Mouse (Mus musculus) forebrain, embryonic 11.5 days (tissue): Measurements from ENCODE around the gene Fbxo47. TPM values are rescaled to one million over a fixed set of nuclear protein-coding genes. Genes with fewer than 3 reads are reported as not detected.

Experiments
- ATAC-seq: fragments of 200-750 bp; cut with Nextera tagmentation; replicated peaks from 2 replicates; pipeline ENCODE4 v1.8.0; 2017; ENCODE audit warnings: moderate TSS enrichment; ENCODE audit not compliant: low FRiP score
- DNase-seq: peaks from one replicate; pipeline ENCODE4 v3.0.0-alpha.2; 2017; ENCODE audit warnings: low spot score
- H3K27ac ChIP-seq: fragments of 300-500 bp; sonication (generic); 2 replicates; pipeline ENCODE4 v1.5.1; 2014; ENCODE audit warnings: low read depth, low read length
- H3K27me3 ChIP-seq: fragments of 300-500 bp; sonication (generic); 2 replicates; pipeline ENCODE4 v1.6.1; 2014; ENCODE audit warnings: mild to moderate bottlenecking, low read length, mixed read lengths; ENCODE audit not compliant: control insufficient read depth, insufficient read depth
- H3K36me3 ChIP-seq: fragments of 300-500 bp; sonication (generic); 2 replicates; pipeline ENCODE4 v1.6.1; 2014; ENCODE audit warnings: mild to moderate bottlenecking, low read length, moderate library complexity, mixed read lengths; ENCODE audit not compliant: control insufficient read depth, insufficient read depth
- H3K4me1 ChIP-seq: fragments of 300-500 bp; sonication (generic); replicated peaks from 2 replicates; pipeline ENCODE4 v1.6.1; 2014; ENCODE audit warnings: low read length, mixed read lengths; ENCODE audit not compliant: control insufficient read depth, insufficient read depth
- H3K4me2 ChIP-seq: fragments of 300-500 bp; sonication (generic); 2 replicates; pipeline ENCODE4 v1.6.1; 2014; ENCODE audit warnings: low read depth, mild to moderate bottlenecking, low read length, moderate library complexity, mixed read lengths; ENCODE audit not compliant: severe bottlenecking
- H3K4me3 ChIP-seq: fragments of 300-500 bp; sonication (generic); 2 replicates; pipeline ENCODE4 v1.5.1; 2014; ENCODE audit warnings: low read depth, low read length
- H3K9ac ChIP-seq: fragments of 300-500 bp; sonication (generic); 2 replicates; pipeline ENCODE4 v1.6.1; 2014; ENCODE audit warnings: low read length
- H3K9me3 ChIP-seq: fragments of 300-500 bp; sonication (generic); 2 replicates; pipeline ENCODE4 v1.6.1; 2016; ENCODE audit warnings: low read length, mixed read lengths; ENCODE audit not compliant: control insufficient read depth
- WGBS: fragments of 180-500 bp; shearing (Covaris S2); extraction: QIAGEN DNeasy Blood & Tissue Kit; methylation state at CpG from one replicate; pipeline ENCODE4 v1.1.7; 2014; 5-methylcytosine and 5-hydroxymethylcytosine counted together
- polyA plus RNA-seq: library from polyadenylated mRNA; unstranded; fragments of >200 nt; fragmentation: Nextera tagmentation; extraction: Ambion mirVana; gene quantifications from 2 replicates; pipeline ENCODE4 v1.2.1, GENCODE M21; 2014

Gene Fbxo47
- polyA plus RNA-seq, 1 experiment from 2014 or later: 0.83 TPM

GRCm38 (mm10) chr11:97805662-97806612 is 78.0 kb downstream of the Fbxo47 start:
- Histone ChIP-seq H3K36me3 (no peaks in the 10 kb centered on the region), H3K9ac (no peak overlapping the region; the same call in 1 of the 2 replicates), H3K27me3 (no peaks in the 10 kb centered on the region), H3K27ac (peak overlapping the region; percentile 62), H3K4me3 (no peak overlapping the region), H3K4me1 (peaks cover 44% of the 10 kb centered on the region), H3K9me3 (no peaks in the 10 kb centered on the region), H3K4me2 (peak overlapping the region; percentile 24; the same call in 1 of the 2 replicates)
- 55% methylated on average over 15 of the region's 15 CpGs for WGBS
- ATAC-seq: 0 out of 2 replicates have a peak, but pooled peaks have one; percentile 42
- no peak for DNase-seq

GRCm38 (mm10) chr11:97804841-97805661 is 78.9 kb downstream of the Fbxo47 start:
- H3K36me3 ChIP-seq: no peaks in the 10 kb centered on the region
- H3K27ac ChIP-seq: no peak overlapping the region
- H3K9ac ChIP-seq: no peak overlapping the region; the same call in 1 of the 2 replicates
- H3K4me2 ChIP-seq: peak overlapping the region; percentile 20; the same call in 1 of the 2 replicates
- H3K9me3 ChIP-seq: no peaks in the 10 kb centered on the region
- ATAC-seq: no peak
- DNase-seq: no peak
- no peak overlapping the region for H3K4me3 ChIP-seq
- 43% methylated on average over 9 of the region's 9 CpGs for WGBS
- H3K4me1 ChIP-seq: peaks cover 43% of the 10 kb centered on the region
- no peaks in the 10 kb centered on the region for H3K27me3 ChIP-seq

- Histone ChIP-seq H3K9me3 (no peaks in the 10 kb centered on the region), H3K4me1 (peaks cover 37% of the 10 kb centered on the region), H3K4me3 (no peak overlapping the region), H3K36me3 (no peaks in the 10 kb centered on the region), H3K9ac (no peak overlapping the region), H3K4me2 (no peak overlapping the region), H3K27me3 (no peaks in the 10 kb centered on the region), H3K27ac (no peak overlapping the region)
- 87% methylated on average over 5 of the region's 5 CpGs for WGBS
- no peak for DNase-seq
- ATAC-seq: no peak
Measured at GRCm38 (mm10) chr11:97803847-97804246, 80.1 kb downstream of the Fbxo47 start.

Other genes with a start within 250 kb of the Fbxo47 start
- gene Mllt6, start 220.7 kb downstream of the Fbxo47 start, polyA plus RNA-seq: 3.4 and 4.9 TPM in 2 replicates
- 13.5 and 14.0 TPM in 2 replicates for gene Cisd3, start 198.3 kb downstream of the Fbxo47 start, polyA plus RNA-seq
- gene Pcgf2, start 183.7 kb downstream of the Fbxo47 start, polyA plus RNA-seq: 24.2 and 25.9 TPM in 2 replicates
- gene Psmb3, start 180.8 kb downstream of the Fbxo47 start, polyA plus RNA-seq: 463 and 510 TPM in 2 replicates
- gene Pip4k2b, start 139.4 kb downstream of the Fbxo47 start, polyA plus RNA-seq: 1.8 and 1.9 TPM in 2 replicates
- 16.3 and 19.5 TPM in 2 replicates for gene Cwc25, start 117.6 kb downstream of the Fbxo47 start, polyA plus RNA-seq
- gene 1700001P01Rik, start 108.2 kb downstream of the Fbxo47 start, polyA plus RNA-seq: 0.44 TPM in 1 of 2 replicates, not detected in the other
- gene Rpl23, start 101.7 kb downstream of the Fbxo47 start, polyA plus RNA-seq: 400 and 454 TPM in 2 replicates
- 77.6 and 77.8 TPM in 2 replicates for gene Lasp1, start 85.2 kb downstream of the Fbxo47 start, polyA plus RNA-seq
- 13.3 and 17.7 TPM in 2 replicates for gene B230217C12Rik, start 43.4 kb downstream of the Fbxo47 start, polyA plus RNA-seq
- 0.20 TPM in 1 of 2 replicates, not detected in the other for gene Plxdc1, start 102.3 kb upstream of the Fbxo47 start, polyA plus RNA-seq
- gene Arl5c, start 112.0 kb upstream of the Fbxo47 start, polyA plus RNA-seq: 10.4 and 12.3 TPM in 2 replicates
- gene Cacnb1, start 138.9 kb upstream of the Fbxo47 start, polyA plus RNA-seq: 9.6 and 11.1 TPM in 2 replicates
- 897 and 919 TPM in 2 replicates for gene Rpl19, start 142.6 kb upstream of the Fbxo47 start, polyA plus RNA-seq
- gene Stac2, start 169.3 kb upstream of the Fbxo47 start, polyA plus RNA-seq: 0.81 and 0.86 TPM in 2 replicates